Mouse (Mus musculus) C2C12 (cell line): ENCODE measurements around the gene Dapp1. TPM values are rescaled to one million over a fixed set of nuclear protein-coding genes. Genes with fewer than 3 reads are reported as not detected.
A peak's percentile ranks its signal among the peaks of the same experiment; 100 is the strongest.

Experiments
- H3K27me3 ChIP-seq: one replicate; pipeline ENCODE4 v1.6.1; 2011; ENCODE audit not compliant: control insufficient read depth, insufficient read depth, insufficient read length
- H3K36me3 ChIP-seq: one replicate; pipeline ENCODE4 v1.6.1; 2011; ENCODE audit not compliant: control insufficient read depth, insufficient read depth
- H3K4me3 ChIP-seq: one replicate; pipeline ENCODE4 v1.5.1; 2011; ENCODE audit warnings: mild to moderate bottlenecking, control low read depth; ENCODE audit not compliant: poor library complexity, insufficient read depth, severe bottlenecking
- H3K79me2 ChIP-seq: one replicate; pipeline ENCODE4 v1.6.1; 2011; ENCODE audit not compliant: control insufficient read depth, insufficient read depth
- H3K79me3 ChIP-seq: one replicate; pipeline ENCODE4 v1.6.1; 2011; ENCODE audit warnings: low read depth, control low read depth
- H3ac ChIP-seq: one replicate; pipeline ENCODE3; 2011; ENCODE audit warnings: low read depth; ENCODE audit not compliant: control insufficient read depth, insufficient read length
- CEBPB ChIP-seq: IDR thresholded peaks from one replicate; pipeline ENCODE4 v1.6.1; 2011; ENCODE audit warnings: low read depth, mild to moderate bottlenecking, control low read depth, moderate library complexity
- CTCF ChIP-seq: IDR thresholded peaks from one replicate; pipeline ENCODE4 v1.5.1; 2011; ENCODE audit not compliant: control insufficient read depth, insufficient read depth, insufficient read length
- FOSL1 ChIP-seq: IDR thresholded peaks from one replicate; pipeline ENCODE4 v1.8.0; 2011; ENCODE audit warnings: mild to moderate bottlenecking, low read length; ENCODE audit not compliant: poor library complexity, insufficient read depth, severe bottlenecking
- MAX ChIP-seq: IDR thresholded peaks from one replicate; pipeline ENCODE4 v1.6.1; 2011; ENCODE audit warnings: mild to moderate bottlenecking, control low read depth
- MYOD1 ChIP-seq: IDR thresholded peaks from one replicate; pipeline ENCODE4 v1.6.1; 2011; ENCODE audit warnings: low read depth; ENCODE audit not compliant: control insufficient read depth, insufficient read length
- MYOG ChIP-seq: IDR thresholded peaks from one replicate; pipeline ENCODE4 v1.6.1; 2011; ENCODE audit not compliant: control insufficient read depth, insufficient read length; ENCODE audit errors: extremely low read depth
- USF1 ChIP-seq: IDR thresholded peaks from one replicate; pipeline ENCODE4 v1.6.1; 2011; ENCODE audit warnings: low read depth, mild to moderate bottlenecking, control low read depth, moderate library complexity
- polyA plus RNA-seq: library from polyadenylated mRNA; unstranded; fragments of >200 nt; fragmentation: generic; extraction: Trizol; gene quantifications from one replicate; pipeline ENCODE4 v1.2.1, GENCODE M21; 2012; ENCODE audit warnings: missing spikeins

The Dapp1 gene
- polyA plus RNA-seq, 1 experiment, result 0.15 TPM

- H3ac ChIP-seq, result no peak overlapping the region
- H3K4me3 ChIP-seq, result no peak overlapping the region
- no peak for TF ChIP-seq CEBPB
- no peak for TF ChIP-seq CTCF
- no peaks in the 10 kb centered on the region for H3K79me2 ChIP-seq
- H3K36me3 ChIP-seq, result no peaks in the 10 kb centered on the region
- H3K79me3 ChIP-seq, result no peaks in the 10 kb centered on the region
- no peaks in the 10 kb centered on the region for H3K27me3 ChIP-seq
These were observed 17.3 kb upstream of the Dapp1 start for GRCm38 (mm10) chr3:137998491-137999223.

- Histone ChIP-seq H3K4me3 (no peak overlapping the region), H3K79me2 (no peaks in the 10 kb centered on the region), H3K27me3 (no peaks in the 10 kb centered on the region), H3ac (no peak overlapping the region), H3K36me3 (no peaks in the 10 kb centered on the region), H3K79me3 (no peaks in the 10 kb centered on the region)
- TF ChIP-seq USF1 (no peak), MAX (no peak), CEBPB (no peak), CTCF (no peak), FOSL1 (no peak), MYOG (no peak), MYOD1 (no peak)
These were observed 14.1 kb upstream of the Dapp1 start for GRCm38 (mm10) chr3:137995486-137995885.

GRCm38 (mm10) chr3:137994196-137994595 is 12.9 kb upstream of the Dapp1 start:
- no peaks in the 10 kb centered on the region for H3K27me3 ChIP-seq
- H3ac ChIP-seq, result no peak overlapping the region
- H3K4me3 ChIP-seq, result no peak overlapping the region
- no peak for TF ChIP-seq MYOD1
- no peak for TF ChIP-seq MYOG
- TF ChIP-seq CTCF, result no peak
- TF ChIP-seq CEBPB, result no peak
- TF ChIP-seq USF1, result no peak
- no peak for TF ChIP-seq FOSL1
- TF ChIP-seq MAX, result no peak
- H3K79me3 ChIP-seq, result no peaks in the 10 kb centered on the region
- no peaks in the 10 kb centered on the region for H3K79me2 ChIP-seq
- no peaks in the 10 kb centered on the region for H3K36me3 ChIP-seq

- Histone ChIP-seq H3K36me3 (no peaks in the 10 kb centered on the region), H3K27me3 (no peaks in the 10 kb centered on the region)
- TF ChIP-seq MYOD1 (no peak), MYOG (no peak), CTCF (no peak), CEBPB (no peak), MAX (no peak), USF1 (no peak), FOSL1 (no peak)
These were observed 11.0 kb upstream of the Dapp1 start for GRCm38 (mm10) chr3:137992366-137992765.

GRCm38 (mm10) chr3:137991183-137991582 is 9.8 kb upstream of the Dapp1 start:
- no peaks in the 10 kb centered on the region for H3K79me2 ChIP-seq
- H3K27me3 ChIP-seq, result no peaks in the 10 kb centered on the region
- H3K79me3 ChIP-seq, result no peaks in the 10 kb centered on the region
- TF ChIP-seq MYOG (no peak), MYOD1 (no peak), FOSL1 (no peak), USF1 (no peak), MAX (no peak), CTCF (peak; percentile 92), CEBPB (peak; percentile 62)
- H3K4me3 ChIP-seq, result no peak overlapping the region
- H3ac ChIP-seq, result no peak overlapping the region
- H3K36me3 ChIP-seq, result no peaks in the 10 kb centered on the region

More at GRCm38 (mm10) chr3:137992366-137992765, 11.0 kb upstream of the Dapp1 start:
- Histone ChIP-seq H3ac (no peak overlapping the region), H3K4me3 (no peak overlapping the region), H3K79me2 (no peaks in the 10 kb centered on the region), H3K79me3 (no peaks in the 10 kb centered on the region)

- TF ChIP-seq MYOD1 (peak; percentile 22), CEBPB (no peak)
- no peaks in the 10 kb centered on the region for H3K27me3 ChIP-seq
- no peaks in the 10 kb centered on the region for H3K36me3 ChIP-seq
- no peak overlapping the region for H3K4me3 ChIP-seq
- H3K79me2 ChIP-seq, result no peaks in the 10 kb centered on the region
- no peak overlapping the region for H3ac ChIP-seq
- no peaks in the 10 kb centered on the region for H3K79me3 ChIP-seq
These were observed 8.1 kb upstream of the Dapp1 start for GRCm38 (mm10) chr3:137989405-137989804.
